Mouse (Mus musculus) fibroblast of lung, adult 2 months (primary cell): Measurements from ENCODE around the gene Fam166a.

Experiments used
- DNase-seq: peaks from one replicate; pipeline ENCODE4 v3.0.0-alpha.2; 2011; ENCODE audit warnings: low read depth

Gene Fam166a

DNA sequence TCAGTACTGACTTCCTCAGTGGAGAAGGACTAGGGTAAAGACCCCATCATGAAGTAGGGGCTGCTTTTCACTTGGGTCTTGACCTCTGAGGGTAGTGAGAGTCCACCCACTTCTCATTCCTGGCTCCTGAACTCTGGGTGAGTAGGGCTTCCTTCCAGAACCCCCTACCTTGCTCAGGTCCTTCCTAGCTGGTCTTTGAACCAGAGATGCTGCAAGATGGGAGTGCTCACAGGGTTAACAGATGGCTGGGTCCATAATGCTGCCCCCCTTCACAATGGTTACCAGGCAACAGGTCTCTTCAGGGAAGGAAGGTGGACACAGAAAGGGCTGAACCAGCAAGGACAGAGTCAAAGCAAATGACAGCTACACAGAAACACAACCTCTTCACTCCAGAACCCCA, at the start of gene Fam166a:
TSS of gene Fam166a (plus strand) at position 301 of the 400 bp plus-strand sequence.
- no peak for DNase-seq

DNA sequence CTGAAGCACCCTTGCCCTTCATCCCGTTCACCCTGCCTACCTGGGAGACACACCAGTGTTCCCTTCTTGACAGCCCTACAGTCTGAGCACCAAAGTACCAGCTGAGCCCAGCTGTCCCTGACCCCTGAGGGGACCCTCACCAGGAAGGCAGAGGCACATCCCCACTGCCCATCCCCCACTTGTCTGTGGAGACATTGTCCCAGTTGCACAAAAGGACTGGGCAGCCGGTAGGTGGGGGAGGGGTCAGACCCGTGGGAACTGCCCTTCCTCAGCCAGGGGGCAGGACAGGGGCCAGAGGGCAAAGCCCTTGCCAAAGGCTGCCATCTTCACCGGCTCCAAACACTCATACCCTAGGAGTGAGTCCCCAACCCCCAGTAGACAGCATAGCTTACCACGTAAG, 48.8 kb upstream of the Fam166a start:
- no peak for DNase-seq

DNA sequence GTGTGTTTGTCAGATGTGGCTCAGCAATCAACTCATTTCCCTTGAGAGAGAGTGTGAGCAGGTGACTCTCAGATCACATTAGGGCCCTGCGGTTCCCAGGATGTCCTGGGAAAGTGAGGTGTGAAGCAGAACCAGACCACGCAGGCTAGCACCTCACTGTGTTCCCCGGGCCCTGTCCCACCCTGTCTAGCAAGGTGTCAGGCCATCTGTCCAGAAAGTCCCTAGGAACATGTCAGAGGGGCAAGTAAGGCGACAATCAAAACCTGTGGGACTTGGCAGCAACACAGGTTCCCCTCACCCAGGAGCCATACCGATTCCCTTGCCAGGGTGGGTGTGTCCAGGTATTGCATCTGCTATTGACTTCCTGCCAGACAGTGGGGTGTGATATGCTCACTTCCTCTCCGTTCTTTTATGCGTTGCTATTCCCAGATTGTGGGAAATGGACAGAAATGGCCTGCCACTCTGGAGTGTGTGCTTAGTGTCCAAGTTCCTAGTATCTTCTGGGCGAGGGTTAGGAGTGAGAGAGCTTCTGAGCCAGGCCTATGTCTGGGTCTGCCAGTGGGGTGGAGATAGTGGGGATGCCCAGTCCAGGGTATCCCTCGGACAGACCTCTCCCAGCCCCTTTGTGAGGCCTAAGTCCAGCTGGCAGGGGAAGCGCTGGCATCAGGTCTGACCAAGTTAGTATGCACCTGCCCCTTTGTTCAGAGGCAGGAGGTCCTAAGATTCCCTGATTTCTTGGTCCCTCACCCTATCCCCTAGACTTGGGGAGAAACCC, 48.0 kb upstream of the Fam166a start:
- no peak for DNase-seq

DNA sequence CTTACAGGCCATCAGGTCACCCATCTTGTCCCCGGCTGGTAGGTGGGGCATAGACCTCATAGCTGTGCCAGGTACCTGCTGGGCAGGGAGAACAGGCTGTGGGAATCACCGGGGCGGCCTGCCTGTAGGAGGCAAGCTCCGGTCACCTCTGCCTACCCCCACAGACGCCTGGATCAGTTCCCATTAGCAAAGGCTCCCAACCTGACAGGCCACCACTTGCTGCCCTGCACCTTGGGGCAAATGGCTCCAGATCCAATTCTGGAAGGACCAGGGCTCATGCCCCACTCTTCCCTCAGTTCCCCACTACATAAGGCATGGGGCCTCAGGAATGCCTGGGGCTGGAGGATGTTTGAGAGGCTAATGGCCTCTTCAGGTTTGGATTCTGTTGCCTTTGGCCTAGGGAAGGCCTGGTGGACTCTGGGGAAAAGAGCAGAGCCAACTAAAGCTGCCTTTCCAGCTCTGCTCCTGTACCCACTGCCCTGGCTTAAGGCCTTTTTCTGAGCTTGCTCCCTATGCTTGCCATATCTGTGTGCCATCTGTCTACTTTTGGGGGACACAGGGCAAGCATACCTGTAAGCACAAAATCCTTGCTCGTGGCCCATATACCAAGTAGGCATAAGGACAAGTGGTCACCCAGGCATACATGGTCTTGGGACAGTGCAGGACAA, 47.3 kb upstream of the Fam166a start:
- no peak for DNase-seq

DNA sequence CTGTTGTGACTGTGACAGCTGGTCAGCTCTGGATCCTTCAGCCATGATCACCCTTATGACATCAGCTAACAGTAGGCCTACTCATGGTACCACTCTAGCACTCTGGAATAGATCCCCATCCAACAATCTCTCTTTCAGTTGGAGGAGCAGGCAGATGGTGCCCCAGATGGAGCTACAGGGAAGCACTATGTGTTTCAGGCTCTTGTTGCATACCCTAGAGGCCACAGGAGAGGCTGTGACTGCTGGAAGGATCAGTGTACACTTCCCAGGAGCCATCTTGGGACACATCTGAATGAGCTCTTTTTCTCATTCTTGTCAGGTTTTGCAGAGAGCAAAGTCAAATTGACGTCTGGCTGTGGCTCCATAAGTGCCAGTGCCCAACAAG, 46.8 kb upstream of the Fam166a start:
- DNase-seq = no peak

- DNase-seq = peak; percentile 95
Observed at GRCm38 (mm10) chr2:25172629-25173028, 45.9 kb upstream of the Fam166a start.

DNA sequence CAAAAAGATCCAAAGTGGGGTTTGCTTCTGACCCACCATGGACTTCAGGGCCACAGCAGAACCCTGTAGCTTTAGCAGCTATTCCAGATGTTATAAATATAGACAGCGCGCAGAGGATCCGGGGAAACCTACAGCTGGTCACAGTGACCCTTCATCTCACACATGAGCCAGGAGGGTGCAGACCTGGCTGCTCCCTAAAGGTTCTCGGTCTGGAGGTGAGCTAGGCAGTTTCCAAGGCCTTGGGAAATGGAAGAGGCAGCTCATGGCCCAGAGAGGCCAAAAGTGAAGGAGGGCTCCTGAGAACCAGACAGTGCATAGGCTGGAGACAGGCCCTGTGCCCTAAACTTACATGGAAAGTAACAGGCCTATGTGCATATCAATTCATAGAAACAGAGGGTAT, 44.7 kb upstream of the Fam166a start:
- no peak for DNase-seq

DNA sequence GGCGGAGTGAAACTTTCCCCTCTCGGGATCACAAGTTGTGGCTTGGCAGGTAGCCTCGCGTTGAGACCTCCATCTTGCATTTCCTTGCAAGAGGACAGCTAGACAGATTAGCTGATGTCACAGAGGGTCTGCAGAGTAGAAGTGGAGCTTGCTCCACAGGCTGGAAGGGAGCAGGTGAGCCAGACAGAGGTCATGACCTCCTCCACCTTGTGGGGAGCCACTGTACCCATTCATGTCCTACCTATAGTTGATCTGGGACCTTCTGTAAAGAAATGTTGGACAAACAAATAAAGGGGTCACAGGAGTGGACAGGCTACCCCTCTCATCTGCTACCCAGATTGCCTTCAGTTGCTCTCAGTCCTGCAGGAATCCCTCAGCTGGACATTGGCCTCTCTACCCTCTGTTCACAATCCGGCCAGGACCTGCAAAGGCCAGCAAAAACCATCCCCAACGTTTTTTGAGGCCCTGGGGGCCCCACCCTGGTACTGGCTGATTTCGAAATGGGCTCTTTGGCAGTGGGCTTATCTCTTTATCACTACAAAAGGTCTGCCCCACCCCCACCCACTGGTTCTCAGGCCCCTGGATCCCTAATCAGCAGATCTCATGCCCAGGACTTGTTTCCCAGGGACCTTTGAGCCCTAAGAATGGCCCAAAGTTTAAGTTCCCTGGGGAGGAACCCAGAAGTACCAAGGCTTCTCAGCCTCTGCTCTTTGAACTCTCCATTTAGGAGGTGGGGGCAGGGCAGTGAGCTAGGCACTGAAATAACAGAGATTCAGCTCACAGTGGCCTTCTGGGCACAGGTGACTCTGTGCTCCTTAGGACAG, 43.5 kb upstream of the Fam166a start:
- no peak for DNase-seq

DNA sequence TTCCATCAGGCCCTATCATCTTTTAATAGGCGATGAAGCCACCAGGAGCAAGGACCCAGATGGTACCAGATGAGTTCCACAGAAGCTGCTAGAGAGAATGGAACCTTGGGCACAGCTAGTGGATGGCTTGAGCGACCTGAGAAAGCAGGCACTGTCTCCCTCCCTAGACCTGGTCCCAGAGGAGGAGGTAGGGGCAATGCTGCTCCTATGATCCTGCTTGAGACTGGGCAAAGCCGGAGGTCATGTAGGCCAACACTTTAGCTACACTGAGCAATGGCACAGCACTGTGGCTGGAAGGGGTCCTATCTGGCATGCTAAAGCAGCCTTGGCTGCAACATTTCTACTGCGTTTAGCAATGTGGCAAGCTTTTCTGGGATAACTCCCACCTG, 42.9 kb upstream of the Fam166a start:
- DNase-seq = no peak

DNA sequence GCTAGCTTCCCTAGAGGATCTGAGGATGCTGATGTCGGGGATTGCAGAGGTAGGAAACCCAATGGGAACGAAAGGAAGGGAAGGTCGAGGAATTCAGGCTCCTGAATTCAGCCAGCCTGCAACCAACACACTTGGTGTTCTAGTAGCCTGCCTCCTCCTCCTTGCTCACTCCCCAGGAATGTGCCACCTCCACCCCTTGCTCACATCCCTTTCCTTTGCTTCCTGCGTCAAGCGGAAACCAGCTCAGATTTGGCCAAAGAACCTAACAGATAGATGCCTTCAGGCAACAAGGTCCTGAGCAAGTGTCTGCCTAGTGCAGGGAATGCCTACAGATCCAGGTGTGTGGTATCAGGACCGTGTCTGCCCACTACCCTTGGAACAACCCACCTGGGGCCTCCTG, 42.0 kb upstream of the Fam166a start:
- DNase-seq = no peak

DNA sequence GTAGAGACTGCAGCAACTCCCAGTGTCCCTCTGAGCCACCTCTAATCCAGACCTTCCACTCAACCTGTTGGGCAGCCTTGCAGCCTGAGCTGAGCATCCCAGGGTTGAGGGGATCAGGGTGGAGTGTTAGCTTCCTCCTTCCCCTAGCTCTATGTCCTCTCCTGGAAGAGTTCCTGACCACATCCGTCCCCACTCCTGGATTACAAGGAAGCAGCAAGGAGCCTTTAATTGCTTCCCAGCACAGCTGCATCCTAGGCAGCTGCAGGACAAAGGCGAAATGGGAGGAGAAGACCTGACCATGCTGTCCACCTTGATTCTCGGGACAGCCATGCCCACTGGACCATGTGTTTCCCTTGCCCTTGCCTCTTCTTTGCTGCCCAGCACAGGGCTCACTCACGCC, 41.5 kb upstream of the Fam166a start:
- no peak for DNase-seq

DNA sequence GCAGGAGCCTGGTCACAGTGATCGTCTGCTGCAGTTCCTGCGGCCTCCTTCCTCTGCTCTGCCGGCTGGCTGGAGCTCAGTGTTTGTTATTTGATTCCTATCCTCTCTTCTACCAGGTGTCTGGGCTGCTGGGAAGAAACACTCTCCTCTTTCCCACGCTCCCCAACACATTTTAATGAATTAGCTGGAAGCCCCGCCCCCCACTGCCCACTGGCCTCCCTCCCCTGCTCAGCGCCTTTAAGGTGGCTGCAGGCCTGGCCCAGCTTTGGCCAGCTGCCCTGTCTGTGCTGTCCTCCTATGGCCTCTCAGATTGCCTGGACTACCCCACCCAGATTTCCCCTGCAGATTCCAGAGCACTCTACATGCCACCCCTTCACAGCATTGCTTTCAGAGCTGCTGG, 40.9 kb upstream of the Fam166a start:
- peak; percentile 77 for DNase-seq

DNA sequence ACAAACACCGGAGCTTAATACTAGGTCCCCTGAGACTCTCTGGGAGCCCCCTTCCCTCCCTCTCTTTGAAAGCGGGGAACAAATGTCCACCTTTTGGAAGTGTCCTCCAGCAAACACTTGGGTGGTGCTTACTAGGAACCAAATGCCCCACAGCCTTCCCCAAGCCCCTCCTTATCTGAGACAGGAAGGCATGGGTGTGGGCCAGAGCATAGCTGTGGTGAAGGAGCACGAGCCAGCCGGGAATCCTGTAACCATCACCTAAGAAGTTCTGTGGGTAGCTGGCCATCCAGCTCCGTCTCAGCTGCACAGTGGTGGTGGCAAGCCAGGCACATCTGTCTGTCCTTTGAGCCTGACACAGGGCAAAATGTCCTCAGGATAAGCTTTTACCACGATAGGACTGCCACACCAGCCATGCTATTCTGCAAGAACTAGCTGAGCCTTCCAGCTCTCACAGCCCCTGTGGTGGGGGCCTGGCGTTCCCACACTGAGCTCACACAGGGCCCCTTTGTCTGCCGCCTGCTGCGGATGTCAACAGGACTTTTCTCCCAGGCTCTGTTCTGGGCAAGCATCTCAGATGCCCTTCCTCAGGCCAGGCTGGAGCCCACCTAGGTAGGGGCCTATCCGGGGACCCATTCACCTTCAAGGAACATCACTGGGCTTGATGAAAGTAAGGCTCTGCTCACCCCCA, 40.1 kb upstream of the Fam166a start:
- no peak for DNase-seq

DNA sequence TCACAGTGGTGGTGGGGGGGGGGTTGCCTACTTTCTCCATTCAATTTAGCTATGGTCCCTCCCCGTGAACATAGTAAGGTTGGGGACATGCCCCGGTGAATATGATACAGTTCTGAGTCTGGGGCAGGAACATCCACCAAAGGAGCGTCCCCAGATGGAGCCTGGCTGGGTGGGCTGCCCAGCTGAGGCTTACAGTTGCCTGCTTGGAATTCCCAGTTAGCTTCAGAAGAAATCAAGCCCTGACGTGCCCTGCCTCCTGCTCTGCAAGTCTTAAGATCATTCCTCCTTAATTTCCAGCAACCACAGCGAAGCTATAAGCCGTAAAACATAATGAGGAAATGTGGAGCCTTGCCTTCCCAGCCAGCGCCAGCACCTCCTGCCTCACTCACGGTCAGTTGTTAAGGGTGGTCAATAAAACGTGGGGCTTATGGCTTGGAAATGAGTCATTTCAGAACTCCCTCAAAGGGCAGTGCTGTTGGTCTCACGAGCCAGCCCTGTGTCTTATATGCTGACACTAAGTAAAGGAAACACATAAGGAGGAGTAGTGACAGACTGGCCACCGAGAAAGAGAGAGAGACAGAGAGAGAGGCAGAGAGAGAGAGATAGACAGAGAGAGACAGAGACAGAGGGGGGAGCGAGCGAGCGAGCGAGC, 38.9 kb upstream of the Fam166a start:
- no peak for DNase-seq

DNA sequence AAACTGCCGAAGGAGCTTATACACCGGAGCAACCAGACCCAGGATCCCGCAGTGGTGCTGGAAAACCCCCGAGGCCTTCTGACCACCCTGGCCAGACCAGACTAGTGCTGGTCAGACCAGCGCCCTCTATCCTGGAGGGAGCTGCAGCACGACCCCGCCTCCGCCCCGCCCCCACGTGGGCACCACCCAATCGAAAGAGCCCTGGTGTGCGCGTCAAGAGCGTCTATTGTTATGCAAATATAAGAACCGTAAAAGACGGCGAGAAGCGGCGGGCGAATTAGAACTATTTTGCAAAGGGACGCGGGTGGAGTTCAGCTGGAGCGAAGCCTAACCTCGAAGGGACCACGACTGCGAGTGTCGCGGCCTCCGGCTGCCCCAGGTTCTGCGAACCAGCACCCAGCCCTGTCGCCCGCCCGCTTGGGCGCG, 38.1 kb upstream of the Fam166a start, which contains the start of gene Nrarp:
TSS of gene Nrarp (plus strand) at position 281 of the 426 bp plus-strand sequence.
- DNase-seq = no peak

DNA sequence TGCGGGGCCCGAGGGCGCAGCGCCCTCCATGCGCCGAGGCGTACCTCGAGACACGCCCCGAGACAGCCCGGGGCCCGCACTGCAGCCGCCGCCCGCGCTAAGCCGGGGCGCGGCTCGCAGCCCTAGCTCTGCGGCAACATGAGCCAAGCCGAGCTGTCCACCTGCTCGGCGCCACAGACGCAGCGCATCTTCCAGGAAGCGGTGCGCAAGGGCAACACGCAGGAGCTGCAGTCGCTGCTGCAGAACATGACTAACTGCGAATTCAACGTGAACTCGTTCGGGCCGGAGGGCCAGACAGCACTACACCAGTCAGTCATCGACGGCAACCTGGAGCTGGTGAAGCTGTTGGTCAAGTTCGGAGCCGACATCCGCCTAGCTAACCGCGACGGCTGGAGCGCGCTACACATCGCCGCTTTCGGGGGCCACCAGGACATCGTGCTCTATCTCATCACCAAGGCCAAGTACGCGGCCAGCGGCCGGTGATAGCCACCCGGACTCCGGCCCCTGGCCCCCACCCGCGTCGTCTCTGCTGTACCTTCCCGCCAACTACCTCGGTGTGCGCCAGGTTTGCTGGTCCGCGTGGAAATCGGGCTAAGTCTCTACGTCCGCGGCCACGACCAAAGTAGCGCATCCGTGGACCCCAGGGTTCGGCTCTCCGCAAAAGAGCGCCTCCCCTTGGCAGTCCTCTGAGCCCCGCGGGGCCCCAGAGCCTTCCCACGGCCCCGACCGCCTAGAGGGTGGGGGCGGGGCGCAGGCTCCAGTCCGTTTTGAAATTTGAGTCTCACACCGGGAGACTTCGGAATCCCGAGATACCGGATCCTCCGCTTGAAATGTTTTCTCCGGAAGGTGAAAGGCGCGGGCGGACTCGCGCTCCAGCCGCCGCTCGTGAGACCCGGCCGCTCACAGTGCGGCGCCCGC, 37.3 kb upstream of the Fam166a start:
- no peak for DNase-seq

- DNase-seq = no peak
Observed at GRCm38 (mm10) chr2:25181891-25182397, 36.6 kb upstream of the Fam166a start.

DNA sequence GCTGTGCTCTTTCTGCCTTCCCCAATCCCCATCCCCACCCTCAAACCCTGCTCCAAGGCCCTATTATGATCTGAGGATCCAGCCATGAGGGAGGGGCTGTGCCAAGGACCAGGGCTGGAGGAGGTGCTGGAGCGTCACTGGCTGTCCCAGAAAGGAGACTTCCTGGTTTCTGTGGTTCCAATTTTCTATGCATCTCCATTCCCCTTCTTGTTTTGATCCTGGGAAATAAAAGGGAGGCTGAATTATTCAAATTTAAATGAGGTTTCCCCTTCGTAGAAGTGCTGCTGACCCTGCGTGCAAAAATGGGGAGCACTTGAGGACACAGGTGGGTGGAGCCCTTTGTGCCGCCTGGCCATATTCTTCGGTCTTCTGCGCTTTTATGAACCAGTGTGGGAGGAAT, 35.9 kb upstream of the Fam166a start:
- DNase-seq = no peak

GRCm38 (mm10) chr2:25183336-25183735, 35.2 kb upstream of the Fam166a start:
- no peak for DNase-seq

DNA sequence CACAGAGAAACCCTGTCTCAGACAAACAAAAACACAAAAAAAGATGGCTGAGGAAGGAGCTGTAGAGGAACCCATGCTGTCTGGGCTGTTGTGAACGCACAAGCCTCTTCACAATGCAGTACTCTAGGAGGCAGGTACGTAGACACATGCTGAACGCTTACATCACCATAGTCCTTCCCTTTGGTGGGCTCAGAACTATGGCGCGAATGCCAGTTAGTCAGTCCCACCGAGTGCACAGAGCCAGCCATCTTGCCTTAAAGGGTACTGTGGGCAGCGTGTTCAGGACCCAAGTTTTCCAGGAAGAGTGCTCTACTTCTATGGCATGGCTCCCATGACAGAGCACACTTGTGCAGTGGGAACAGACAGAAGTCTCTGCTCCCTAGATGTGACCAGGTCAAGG, 34.0 kb upstream of the Fam166a start:
- DNase-seq = no peak
